Mouse (Mus musculus): ENCODE measurements around the gene Zbtb43.

Gene Zbtb43

GRCm38 (mm10) chr2:33454816-33455215 is 13.5 kb downstream of the Zbtb43 start:
- no peak for DNase-seq (ENCODE audit: low spot score)

- no peak for DNase-seq (ENCODE audit: low spot score)
Observed at GRCm38 (mm10) chr2:33453476-33453875, 14.9 kb downstream of the Zbtb43 start.

DNA sequence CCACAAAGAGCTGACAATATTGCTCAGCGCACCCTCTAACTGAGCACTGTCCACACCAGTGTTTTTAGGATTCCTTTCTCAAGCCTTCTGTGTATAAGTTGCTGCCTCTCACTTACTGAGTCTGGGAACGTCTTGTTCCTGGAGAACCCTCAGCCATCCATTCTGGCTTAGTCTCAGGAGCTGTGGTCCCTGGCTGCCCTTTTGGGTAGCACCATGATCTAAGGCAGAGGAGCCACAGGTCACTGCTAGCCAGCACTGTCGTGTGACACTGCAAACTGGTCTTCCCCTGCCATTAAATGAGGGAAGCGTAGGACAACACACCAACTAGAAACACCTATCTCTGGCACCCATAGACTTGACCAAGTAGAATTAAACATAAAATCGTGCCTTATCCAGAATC is 15.6 kb downstream of the Zbtb43 start:
- no peak for DNase-seq (ENCODE audit: low spot score)

- DNase-seq (ENCODE audit: low spot score): no peak
Observed at GRCm38 (mm10) chr2:33452140-33452539, 16.2 kb downstream of the Zbtb43 start.

GRCm38 (mm10) chr2:33451038-33451978 is 17.1 kb downstream of the Zbtb43 start:
- no peak for DNase-seq (ENCODE audit: low spot score)

- DNase-seq (ENCODE audit: low spot score): no peak
Observed at GRCm38 (mm10) chr2:33449119-33449873, 19.1 kb downstream of the Zbtb43 start.

GRCm38 (mm10) chr2:33446796-33447195 is 21.6 kb downstream of the Zbtb43 start:
- DNase-seq (ENCODE audit: low spot score): no peak

DNA sequence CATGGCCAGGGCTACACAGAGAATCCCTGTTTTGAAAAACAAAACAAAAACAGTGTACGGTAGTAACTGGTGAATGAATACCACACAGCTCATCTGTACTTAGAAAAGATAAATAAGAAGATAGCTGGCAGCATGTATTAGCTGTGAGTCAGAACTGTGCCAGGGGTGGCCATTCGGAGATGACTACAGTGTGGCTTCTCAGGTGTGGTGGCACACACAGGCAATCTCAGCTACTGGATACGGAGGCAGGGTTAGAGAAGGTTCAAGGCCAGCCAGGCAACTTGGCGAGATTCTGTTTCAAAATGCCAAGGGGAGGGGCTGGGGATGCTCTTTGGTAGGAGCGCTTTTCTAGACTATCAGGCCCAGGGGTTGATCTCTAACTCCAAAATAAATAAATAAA is 22.6 kb downstream of the Zbtb43 start:
- DNase-seq (ENCODE audit: low spot score): no peak

- no peak for DNase-seq (ENCODE audit: low spot score)
Observed at GRCm38 (mm10) chr2:33444862-33445261, 23.5 kb downstream of the Zbtb43 start.

DNA sequence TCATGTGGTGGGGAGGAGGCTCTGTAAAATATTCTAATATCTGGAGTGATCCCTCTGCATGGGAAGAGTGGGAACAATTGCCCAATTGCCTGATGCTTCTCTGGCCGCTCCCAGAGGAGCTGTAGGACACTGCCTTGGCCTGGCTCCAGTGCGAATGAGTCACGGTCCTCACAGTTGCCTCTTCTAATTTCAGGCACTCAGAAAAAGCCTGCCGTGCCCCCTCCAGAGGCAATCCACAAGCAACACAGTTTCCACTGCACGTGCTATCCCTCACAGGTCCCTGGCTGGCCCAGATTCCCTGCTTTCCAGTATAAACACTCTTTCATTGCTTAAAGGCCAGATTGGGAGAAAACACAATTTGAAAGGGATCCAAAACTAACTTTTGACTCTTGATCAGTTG is 24.0 kb downstream of the Zbtb43 start:
- peak; percentile 81 for DNase-seq (ENCODE audit: low spot score)

GRCm38 (mm10) chr2:33442701-33443100 is 25.7 kb downstream of the Zbtb43 start:
- no peak for DNase-seq (ENCODE audit: low spot score)

DNA sequence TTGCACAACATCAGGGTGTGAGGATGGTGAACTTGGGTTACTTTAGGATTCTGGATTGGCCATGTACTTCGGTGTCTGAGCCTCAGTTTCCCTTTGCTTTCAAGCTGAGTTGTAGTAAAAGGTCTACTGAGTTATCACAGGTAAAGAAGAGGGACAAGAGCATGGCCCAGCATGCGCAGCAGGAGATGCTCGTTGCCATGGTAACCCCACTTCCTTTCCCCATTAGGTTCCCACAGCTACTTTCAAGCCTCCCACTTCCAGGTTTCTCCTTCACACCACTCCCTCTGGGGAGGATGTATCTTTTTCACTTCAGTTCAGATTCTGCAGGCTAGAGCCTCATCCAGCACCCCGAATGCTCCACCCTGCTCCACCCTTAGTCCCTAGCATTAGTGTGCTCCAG is 27.5 kb downstream of the Zbtb43 start:
- no peak for DNase-seq (ENCODE audit: low spot score)

- no peak for DNase-seq (ENCODE audit: low spot score)
Observed at GRCm38 (mm10) chr2:33439980-33440670, 28.2 kb downstream of the Zbtb43 start.

DNA sequence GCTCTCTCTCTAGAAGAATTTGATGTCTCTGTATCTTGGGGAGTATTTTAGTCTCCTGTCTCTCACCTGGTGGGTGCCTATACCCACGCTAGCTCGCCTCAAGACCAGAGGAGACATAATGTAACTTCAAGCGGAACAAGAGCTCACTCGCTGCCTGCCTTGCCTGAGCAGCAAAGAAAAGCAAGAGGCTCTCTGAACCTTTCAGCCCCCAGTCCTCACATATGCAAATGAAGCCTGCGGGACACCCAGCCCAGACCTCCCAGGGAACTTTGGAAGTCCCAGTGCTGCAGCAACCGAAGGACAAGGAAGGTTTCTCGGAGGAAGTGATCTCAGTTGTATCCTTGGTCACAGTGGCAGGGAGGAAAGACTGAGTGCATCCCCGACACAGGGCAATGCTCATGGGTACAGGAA is 28.9 kb downstream of the Zbtb43 start:
- DNase-seq (ENCODE audit: low spot score): no peak

DNA sequence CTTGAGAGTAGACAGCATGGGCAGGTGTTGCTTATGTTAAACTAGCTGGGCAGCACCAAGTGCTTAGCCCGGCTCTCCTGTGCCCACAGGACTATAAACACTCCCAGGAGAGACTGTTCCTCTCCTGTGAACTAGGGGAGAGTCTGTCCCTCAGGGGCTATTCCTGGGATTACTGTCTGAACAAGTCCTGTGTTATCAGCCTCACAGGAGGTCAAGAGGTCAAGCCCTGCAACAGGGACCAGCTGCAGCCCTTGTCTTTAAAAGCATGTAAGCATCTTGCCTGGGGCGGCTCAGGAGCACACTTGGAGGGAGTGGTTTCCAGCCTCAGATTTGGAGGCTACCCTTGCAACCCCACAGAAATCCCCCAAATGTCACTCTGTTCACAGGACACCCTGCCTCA is 30.0 kb downstream of the Zbtb43 start:
- DNase-seq (ENCODE audit: low spot score): no peak

GRCm38 (mm10) chr2:33437184-33437583 is 31.2 kb downstream of the Zbtb43 start:
- DNase-seq (ENCODE audit: low spot score): no peak

DNA sequence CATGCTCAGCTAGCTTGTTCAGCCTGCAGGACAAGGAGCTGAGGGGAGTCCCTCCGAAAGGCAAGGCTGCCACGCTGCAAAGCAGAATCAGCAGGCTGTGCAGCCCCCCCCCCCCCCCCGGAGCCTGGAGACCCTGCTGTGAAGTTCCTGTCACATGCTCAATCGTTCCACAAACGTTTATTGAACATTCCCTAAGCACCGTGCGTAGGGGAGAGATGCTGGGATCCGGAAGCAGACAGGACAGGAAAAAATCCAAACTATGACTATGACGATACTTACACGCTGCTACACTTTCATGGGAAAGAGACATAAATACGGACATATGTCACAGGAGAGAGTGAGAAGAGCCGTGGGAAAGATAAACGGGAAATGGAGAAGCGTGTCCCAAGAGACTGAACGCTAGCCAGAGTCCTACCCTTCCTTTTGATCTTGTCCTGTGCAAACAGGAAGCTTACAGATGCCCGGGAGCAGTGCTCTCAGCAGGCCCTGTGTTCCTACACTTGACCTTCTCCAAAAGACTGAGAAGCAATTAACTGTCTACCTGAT is 32.3 kb downstream of the Zbtb43 start:
- DNase-seq (ENCODE audit: low spot score): no peak

DNA sequence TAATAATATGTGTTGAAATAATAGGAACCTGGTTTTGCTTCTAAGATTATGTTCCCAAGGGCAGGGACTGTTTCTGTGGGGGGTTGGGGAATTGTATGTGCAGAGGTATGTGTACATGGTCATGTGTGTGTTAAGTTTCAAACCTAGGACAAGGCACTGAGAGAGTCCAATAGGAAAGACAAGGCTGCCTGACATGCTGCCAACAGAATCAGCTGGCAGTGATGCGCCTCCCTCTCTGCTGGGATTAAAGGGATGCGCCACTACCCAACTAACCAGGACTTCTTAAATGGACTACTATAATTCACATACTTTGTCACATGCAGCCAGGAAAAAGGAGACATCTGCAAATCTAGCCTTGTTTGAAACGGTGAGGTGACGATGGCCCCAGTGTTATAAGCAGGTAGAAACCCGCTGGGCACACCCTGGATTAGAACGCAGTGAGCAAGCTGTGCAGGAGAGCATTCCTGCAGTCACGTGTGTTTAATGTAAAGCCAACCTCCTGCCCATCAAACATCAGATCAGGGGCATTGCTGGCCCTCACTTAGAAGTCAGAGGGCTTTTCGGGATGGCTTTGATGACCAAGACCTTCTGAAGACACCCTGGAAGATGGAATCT is 33.2 kb downstream of the Zbtb43 start:
- no peak for DNase-seq (ENCODE audit: low spot score)

DNA sequence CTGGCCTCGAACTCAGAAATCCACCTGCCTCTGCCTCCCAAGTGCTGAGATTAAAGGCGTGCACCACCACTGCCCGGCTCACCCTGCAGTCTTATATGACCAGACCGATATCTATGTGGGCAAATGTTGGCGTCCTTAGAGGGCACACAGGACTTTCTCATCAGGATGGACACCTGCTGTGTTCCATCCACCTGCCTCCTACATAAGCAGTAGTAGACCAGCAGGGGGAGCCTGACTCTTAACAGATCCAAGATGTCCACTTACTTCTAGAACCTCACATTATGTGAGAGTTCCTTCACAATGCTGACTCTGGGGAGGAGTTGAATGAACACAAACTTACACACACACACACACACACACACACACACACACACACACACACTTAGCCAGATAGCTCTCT is 35.5 kb downstream of the Zbtb43 start:
- DNase-seq (ENCODE audit: low spot score): no peak

- peak; percentile 73 for DNase-seq (ENCODE audit: low spot score)
Observed at GRCm38 (mm10) chr2:33430771-33431699, 37.3 kb downstream of the Zbtb43 start, which contains the start of gene Zbtb34. TSS of gene Zbtb34 (minus strand) at chr2:33431324.

All from testis, postnatal 14 days (tissue).